8 mouse cellular contexts compared by ENCODE assay signal in the genomic region with DNA sequence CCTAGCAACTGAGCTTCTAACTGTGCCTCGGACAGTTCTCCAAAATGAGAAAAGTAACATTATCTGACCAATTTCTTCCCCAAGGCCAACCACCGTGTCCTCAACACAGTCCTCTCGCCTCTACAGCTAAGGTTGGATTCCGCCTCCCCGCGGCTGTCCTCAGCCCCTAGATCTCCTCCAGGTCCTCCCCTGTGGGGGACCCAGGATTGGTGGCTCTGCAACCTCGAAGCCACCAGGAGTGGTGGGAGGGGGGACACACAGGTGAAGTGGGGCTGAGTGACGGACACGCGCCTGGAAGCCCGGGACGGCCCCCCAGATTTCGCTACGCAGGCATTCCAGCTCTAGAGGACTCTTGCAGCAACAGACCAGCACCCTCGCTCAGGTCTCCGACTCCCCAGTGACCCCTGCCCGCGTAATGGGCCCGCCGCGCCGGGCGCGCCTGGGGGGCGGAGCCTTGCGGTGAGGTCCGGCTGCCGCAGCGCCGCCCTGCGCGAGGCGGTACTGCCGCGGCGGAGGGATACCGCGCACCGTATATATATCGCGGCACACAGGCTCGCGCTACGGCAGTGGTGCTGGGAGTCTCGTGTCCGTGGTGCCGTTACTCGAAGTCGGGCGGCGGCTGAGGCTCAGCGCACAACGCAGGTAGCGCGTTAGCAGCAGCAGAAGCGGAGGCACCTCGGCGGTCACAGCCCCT. TPM values are rescaled to one million over a fixed set of nuclear protein-coding genes. Genes with fewer than 3 reads are reported as not detected.
DNase-seq lines count a peak whose midpoint lies in the region; ATAC-seq lines count a peak whose summit lies in the region.

A gene (plus strand): TSS at position 469 of the 694 bp plus-strand sequence.

- intact Hi-C loops in left cerebral cortex, postnatal 10 days (cut with DNase I), result no loop called here

- peak; percentile 78 for ATAC-seq in megakaryocyte progenitor cell, adult 5-6 weeks (replicated peaks; ENCODE audit: poor library complexity)

- DNase-seq in adrenal gland, adult (ENCODE audit: inconsistent age in 2 of 2, low spot score in 1 of 2), result peak; percentile 94 to 98
- peak; percentile 96 for DNase-seq in embryo, embryonic 10 days (ENCODE audit: low spot score)
- peak; percentile 96 for DNase-seq in gastrocnemius, postnatal 10 days
- peak; percentile 53 for DNase-seq in hindlimb bud, embryonic 11.5 days (ENCODE audit: extremely low spot score, low read depth, low spot score)
- DNase-seq in left cerebral cortex, postnatal 10 days (ENCODE audit: extremely low spot score in 1 of 2, low spot score in 2 of 2), result peak; percentile 92 to 96
- peak; percentile 95 to 96 for DNase-seq in right cerebral cortex, postnatal 10 days (ENCODE audit: low spot score in 2 of 2)
- DNase-seq in urinary bladder, postnatal 14 days (ENCODE audit: low spot score), result peak; percentile 95

RNA-seq across cellular contexts. Expression of the gene that starts here (rescaled TPM):
- 100 to 1,000 TPM; 360 to 362 TPM for total RNA-seq in gastrocnemius, postnatal 10 days (2021)
- total RNA-seq in left cerebral cortex, postnatal 10 days (2021), result 1,000 to 10,000 TPM; 2,169 to 2,321 TPM
- 340 and 447 TPM in 2 replicates for total RNA-seq in megakaryocyte progenitor cell, adult 5-6 weeks (2015)
- total RNA-seq in megakaryocyte progenitor cell, adult 5-6 weeks (2017), result 536 and 549 TPM in 2 replicates

Comparison
In these comparisons a context has a peak if more than half of its experiments do, and no peak if none do; other contexts are left out.
1. Peak in every context shown above with its lines: DNase-seq and ATAC-seq.